Mouse (Mus musculus): ENCODE data around the gene Lmf1. TPM values are rescaled to one million over a fixed set of nuclear protein-coding genes. Genes with fewer than 3 reads are reported as not detected.

Lmf1 gene
- 10 to 100 TPM in 1 of 2 experiments, 1 to 10 TPM in 1; 9.7 to 14.9 TPM for total RNA-seq (2021)
- long read RNA-seq, experiment 1, partial matches to known transcripts: 0 of 20 reads
- long read RNA-seq, experiment 1, other reads (novel, unspliced or antisense): 17 of 20 reads
- long read RNA-seq, experiment 2, transcript Lmf1-206 (9 exons, 1,424 nt): major isoform, 7 of 30 reads
- long read RNA-seq, experiment 2, partial matches to known transcripts: 0 of 30 reads
- long read RNA-seq, experiment 2, other reads (novel, unspliced or antisense): 23 of 30 reads

DNA sequence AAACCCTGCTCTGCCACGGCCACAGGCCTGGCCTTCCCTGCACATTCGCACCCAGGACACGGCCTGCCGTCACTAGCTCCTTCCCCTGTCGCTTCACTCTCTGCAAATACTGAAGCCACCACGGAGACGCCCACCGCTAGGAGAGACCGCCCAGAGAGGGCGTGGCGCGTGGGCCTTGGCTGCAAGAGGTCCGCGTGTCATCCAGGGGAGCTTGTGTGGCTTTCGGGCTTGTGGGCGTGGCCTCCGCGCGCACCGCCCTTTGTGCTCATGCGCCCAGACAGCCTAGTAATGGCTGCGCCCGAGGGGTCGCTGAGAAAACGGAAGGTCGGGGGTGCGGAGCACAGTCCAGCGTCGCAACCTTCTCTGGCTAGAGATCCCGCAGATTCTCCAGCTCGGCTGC is at the start of gene Lmf1:
Lmf1 (plus strand) TSS at position 166 of the 400 bp plus-strand sequence.
- intact Hi-C loops (cut with DNase I): loop anchor here (10.0 kb wide), 1 partner anchor 216 kb away; the partner anchor contains the start of genes AC134908.4, Fam173a and Metrn
- peak; percentile 30; the same call in 1 of the 2 replicates for TF ChIP-seq CTCF (IDR thresholded peaks at IDR 0.05)
- Histone ChIP-seq H3K27ac (peak within 1 kb of the TSS; percentile 92), H3K4me3 (peak within 1 kb of the TSS; percentile 79)
- peak; percentile 98 for DNase-seq

DNA sequence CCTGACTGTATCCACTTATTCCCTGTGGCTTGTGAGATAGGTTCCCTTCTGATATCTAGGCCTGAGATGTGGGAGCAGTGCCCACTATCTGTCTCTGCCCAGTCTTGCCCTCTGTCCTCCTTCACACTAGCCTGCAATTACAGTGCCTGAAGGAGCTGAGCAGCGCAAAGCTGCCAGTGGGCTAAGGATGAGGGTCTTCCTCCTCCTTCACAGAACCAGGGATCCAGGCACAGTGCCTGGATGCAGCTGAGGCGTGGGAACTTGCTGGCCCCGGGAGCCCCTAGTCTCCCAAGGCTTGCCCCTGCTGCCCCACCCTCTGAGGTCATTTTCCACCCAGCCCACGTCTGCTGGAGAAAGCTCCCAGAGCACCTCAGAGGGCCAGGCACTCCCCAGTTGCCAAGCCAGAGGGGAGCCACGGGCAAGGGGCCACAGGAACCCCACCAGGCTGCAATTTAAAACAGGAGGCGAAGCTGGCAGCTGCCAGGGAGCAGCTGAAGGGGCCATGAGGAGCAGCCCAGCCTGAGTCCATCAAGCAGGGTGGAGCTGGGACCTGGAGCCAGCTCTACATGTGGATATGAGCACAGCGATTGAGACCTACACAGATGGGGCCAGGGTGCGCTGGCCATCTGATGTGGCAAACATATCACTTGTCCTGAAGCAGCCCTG is 48.4 kb upstream of the Lmf1 start:
- Histone ChIP-seq H3K4me3 (no peak overlapping the region), H3K27ac (no peak overlapping the region)
- DNase-seq: peak; percentile 44
- TF ChIP-seq CTCF (IDR thresholded peaks at IDR 0.05): no peak
- intact Hi-C loops (cut with DNase I): no loop called here

DNA sequence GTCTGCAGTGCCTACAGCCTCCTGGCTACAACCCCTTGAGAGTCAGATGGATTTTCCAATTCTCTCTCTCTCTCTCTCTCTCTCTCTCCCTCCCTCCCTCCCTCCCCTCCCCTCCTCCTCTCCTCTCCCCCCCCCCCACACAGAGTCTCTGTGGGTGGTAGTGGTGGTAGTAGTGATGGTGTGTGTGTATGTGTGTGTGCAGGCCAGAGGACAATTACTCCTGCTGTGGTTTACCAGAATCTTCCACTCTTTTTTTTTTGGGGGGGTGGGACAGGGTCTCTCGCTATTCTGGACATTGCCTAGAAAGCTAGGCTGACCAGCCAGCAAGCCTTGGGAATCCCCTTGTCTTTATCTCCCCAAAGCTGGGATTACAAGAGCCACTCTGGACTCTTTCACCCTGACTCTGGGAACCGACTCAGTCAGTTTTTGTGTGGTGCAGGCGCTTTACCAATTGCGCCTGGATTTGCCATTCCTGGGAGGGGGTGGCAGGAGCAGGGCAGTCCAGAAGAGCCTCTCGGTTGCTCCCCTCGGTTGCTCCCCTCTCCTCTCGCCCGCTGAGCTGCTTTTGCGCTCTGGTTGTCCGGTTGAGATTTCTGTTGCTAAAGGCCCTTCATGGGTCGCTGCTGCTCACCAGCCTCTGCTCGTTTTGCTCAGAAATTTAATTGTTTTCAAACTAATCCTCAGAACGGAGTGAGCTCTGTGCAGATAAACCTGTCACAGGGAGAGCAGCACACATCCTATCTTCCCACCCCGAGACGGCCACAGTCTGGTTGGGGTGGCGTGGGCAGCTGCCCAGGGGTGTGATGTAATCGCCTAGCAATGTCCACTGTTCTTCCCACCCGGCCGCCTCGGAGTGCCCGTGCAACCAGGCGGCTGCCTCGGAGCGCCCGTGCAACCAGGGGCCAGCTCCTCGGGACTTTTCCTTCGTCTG is 39.7 kb upstream of the Lmf1 start:
- peak; percentile 75 for DNase-seq
- H3K4me3 ChIP-seq: peak overlapping the region; percentile 38
- intact Hi-C loops (cut with DNase I): no loop called here
- peak overlapping the region; percentile 58 for H3K27ac ChIP-seq
- TF ChIP-seq CTCF (IDR thresholded peaks at IDR 0.05): no peak

DNA sequence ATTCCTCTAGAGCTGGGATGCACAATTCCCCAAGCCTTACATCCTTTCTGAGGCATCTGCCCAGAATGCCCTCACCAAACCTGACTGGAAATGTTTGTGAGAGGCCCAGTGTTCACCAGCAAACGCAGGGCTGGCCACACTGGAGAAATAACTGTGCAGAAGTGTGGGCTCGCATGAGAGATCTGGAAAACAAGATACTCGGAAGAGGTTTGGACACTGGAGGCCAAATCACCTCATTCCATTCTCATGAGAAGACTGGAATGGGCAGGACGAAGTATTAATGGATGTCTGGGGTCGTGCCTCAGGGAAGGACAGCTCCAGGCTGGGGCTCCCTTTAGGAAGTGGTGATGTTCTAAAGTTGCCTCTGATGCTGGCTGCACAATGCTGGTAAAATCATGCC is 38.2 kb upstream of the Lmf1 start:
- Histone ChIP-seq H3K27ac (0 out of 2 replicates have a peak overlapping the region, but pooled peaks have one; percentile 41), H3K4me3 (no peak overlapping the region)
- no peak for DNase-seq
- TF ChIP-seq CTCF (IDR thresholded peaks at IDR 0.05): no peak
- intact Hi-C loops (cut with DNase I): no loop called here

DNA sequence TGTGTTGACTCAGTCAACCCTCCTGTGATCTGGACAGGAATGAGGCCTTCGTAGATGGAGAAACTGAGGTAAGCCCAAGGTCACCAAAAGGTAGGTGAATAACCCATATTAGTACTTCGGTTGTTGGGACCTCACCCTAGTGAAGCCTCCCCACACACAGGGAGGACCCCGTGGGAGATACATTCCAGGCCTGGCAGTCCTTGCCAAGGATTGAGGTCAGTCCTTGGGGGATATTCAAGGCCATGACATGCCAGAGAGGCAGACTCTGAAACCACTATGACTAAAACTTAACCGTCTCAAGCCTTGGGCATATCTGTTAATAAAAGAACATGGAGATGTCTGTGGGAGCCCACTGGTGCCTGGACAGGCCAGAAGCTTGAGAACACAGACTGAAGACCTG is 37.1 kb upstream of the Lmf1 start:
- no peak for TF ChIP-seq CTCF (IDR thresholded peaks at IDR 0.05)
- no peak for DNase-seq
- no peak overlapping the region for H3K27ac ChIP-seq

DNA sequence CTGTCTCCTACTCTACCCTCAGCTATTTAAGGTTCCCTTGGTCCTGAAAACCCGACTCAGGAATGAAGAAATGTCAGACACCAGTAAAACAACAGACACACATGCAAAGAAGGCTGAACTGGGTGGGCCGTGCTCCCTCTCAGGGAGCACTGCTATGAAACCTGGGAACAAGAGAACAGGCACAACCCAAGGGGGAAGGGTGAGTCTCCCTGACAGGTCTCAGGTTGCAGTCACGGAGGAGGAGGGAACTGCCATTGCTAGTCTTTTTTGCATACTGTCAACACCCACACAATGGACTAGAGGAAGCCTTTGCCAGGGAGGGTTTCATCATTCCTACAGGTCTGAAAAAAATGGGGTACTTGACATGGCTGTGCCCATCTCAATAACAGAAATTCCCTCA is 31.9 kb upstream of the Lmf1 start:
- TF ChIP-seq CTCF (IDR thresholded peaks at IDR 0.05): no peak
- intact Hi-C loops (cut with DNase I): no loop called here
- H3K4me3 ChIP-seq: no peak overlapping the region
- DNase-seq: no peak
- H3K27ac ChIP-seq: no peak overlapping the region

More for the DNA sequence above, 37.1 kb upstream of the Lmf1 start:
- intact Hi-C loops (cut with DNase I): no loop called here
- no peak overlapping the region for H3K4me3 ChIP-seq

DNA sequence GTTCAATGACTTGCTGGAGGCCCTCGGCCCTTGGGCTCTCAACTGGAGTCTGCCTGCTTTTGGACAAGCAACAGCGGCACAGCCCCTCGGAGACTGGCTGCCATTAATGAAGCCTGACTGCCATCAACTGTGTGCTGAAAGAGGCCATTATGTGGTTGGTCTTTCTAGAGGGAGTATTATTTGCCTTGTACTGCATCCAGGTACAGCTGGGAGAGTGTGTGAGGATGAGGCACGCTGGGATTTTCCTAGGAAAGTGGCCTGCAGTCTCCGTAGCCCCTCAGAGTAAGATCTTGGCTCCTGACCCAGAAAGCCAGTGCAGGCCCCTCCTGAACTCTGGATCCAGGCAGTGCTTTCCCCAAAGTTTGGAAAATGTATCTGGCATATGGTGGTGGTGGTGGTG is 28.9 kb upstream of the Lmf1 start:
- TF ChIP-seq CTCF (IDR thresholded peaks at IDR 0.05): no peak
- Histone ChIP-seq H3K4me3 (no peak overlapping the region), H3K27ac (no peak overlapping the region)
- intact Hi-C loops (cut with DNase I): no loop called here
- no peak for DNase-seq

DNA sequence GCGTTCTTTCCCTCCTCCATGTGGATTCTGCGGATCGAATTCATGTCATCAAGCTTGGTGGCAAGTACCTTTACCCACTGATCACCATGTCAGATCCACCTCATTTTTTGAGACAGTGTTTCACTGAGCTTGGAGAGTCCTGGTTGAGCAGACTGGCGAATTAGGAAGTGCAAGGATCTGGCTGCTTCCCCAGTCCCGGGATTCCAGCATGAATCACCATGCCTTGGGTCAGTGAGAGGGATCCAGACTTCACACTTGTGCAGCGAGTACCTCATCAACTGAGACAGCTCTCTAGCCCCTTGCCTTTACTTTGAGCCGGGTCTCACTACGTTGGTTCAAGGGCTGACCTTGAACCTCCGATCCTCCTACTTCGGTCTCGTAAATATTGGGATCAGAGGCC is 27.6 kb upstream of the Lmf1 start:
- intact Hi-C loops (cut with DNase I): no loop called here
- DNase-seq: no peak
- TF ChIP-seq CTCF (IDR thresholded peaks at IDR 0.05): no peak
- Histone ChIP-seq H3K27ac (no peak overlapping the region), H3K4me3 (no peak overlapping the region)

DNA sequence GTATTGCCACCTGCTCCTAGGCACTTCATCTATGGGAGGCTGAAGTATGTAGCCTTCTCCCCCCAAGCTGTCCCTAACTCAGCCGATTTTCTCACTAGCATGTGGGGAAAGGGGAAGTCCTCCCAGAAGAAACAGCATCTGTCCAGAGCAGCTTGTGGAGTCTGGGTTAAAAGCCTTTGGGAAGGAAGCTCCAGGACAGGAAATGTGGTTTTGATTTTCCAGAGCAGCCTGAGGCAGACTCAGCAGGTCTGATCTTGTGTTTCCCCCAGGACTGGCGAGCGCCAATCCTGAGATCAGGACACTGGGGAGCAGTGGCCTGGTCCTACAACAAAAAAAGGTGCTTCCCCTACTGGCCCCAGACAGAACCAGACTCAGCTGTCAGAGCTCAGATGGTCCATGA is 23.7 kb upstream of the Lmf1 start:
- DNase-seq: no peak
- no peak for TF ChIP-seq CTCF (IDR thresholded peaks at IDR 0.05)
- intact Hi-C loops (cut with DNase I): loop anchor here (5.0 kb wide), 1 partner anchor 43 kb away; no protein-coding TSS in a partner anchor
- Histone ChIP-seq H3K4me3 (no peak overlapping the region), H3K27ac (peak overlapping the region; percentile 62)

DNA sequence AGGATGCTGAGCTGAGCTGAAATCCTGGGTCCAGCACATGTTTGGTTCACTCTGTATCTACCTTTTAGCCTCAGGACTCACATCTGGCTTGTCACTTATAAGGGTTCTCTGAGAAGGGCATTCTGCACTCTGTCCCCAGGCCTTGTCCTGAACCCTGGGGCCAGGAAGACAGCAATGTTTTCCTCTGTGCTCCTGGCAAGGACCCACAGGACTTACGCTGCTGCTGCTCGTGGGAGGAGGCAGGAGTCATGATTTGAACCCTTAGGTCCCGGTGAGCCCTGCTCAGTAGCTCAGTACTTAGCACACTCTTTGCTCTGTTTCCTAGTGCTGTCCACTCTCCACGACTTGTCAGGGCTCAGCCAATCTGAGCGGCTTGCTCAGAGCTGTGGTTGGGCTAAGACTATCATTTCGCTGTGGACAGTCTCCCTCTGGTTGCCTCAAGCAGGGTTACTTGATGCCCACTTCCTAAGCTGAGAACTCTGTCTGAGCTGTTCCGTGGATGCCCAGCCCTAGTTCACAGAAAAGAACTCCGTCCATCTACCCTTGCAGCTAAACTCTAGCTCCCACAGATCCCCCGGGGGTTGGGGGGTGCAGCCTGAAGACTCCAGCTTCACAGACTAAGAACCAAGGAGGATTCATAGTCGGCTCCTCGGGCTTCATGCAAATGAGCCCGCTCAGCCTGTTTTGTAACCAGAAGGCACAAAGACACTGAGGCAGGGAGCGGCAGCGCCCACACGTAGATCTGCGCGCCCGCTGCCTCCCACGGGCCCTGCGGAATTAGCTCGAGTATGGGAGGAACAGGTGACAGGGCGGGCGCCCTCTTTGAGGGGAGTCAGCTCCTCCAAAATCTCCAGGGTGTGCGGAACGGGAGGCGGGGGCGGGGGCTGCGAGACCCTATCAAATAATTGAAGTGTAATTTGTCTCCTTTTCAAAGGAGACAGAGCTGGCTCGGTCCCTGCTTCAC is 22.9 kb upstream of the Lmf1 start:
- DNase-seq: peak; percentile 46
- Histone ChIP-seq H3K27ac (peak overlapping the region; percentile 62), H3K4me3 (peak overlapping the region; percentile 49)
- intact Hi-C loops (cut with DNase I): loop anchor here (5.0 kb wide), 1 partner anchor 44 kb away; no protein-coding TSS in a partner anchor
- no peak for TF ChIP-seq CTCF (IDR thresholded peaks at IDR 0.05)

DNA sequence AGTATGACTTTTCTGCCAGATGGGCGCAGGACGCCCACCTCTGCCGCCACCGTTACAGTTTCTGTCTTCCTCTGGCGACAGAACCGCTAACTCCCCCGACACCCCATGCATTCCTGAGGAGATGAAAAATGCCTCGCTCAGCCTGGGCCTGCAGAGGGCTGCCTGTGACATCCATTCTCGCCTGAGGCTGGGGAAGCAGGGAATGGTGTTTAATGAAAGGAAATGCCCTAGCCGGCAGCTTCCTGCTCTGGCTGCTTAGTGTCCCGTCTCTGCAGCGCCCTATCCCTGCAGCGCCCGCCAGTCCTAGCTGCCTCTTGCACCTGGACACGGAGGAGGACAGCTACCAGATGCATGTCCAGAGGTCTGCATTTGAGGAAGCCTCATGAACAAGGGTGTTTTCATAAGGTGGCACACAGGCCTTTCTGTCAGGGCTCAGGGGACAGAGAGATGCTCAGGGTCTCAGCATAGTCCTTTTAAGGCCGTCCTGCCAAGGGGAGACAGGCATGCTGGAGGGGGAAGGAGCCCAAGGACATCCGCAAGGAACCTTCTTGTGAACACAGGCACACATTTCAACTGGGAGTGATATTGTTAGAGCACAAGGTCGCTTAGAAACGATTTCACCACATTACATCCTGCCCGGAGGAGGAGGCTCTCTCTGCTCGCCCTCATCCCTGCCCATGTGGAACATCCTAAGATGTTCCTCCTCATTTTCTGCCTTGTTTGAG is 22.1 kb upstream of the Lmf1 start:
- no peak for TF ChIP-seq CTCF (IDR thresholded peaks at IDR 0.05)
- DNase-seq: no peak
- Histone ChIP-seq H3K27ac (peak overlapping the region; percentile 62), H3K4me3 (peak overlapping the region; percentile 49)
- intact Hi-C loops (cut with DNase I): loop anchor here (5.0 kb wide), 1 partner anchor 44 kb away; no protein-coding TSS in a partner anchor

Measured in gastrocnemius, adult 2 months (tissue).